Mouse (Mus musculus) layer of hippocampus, adult 2 months (tissue): ENCODE data around the gene Incenp. TPM values are rescaled to one million over a fixed set of nuclear protein-coding genes. Genes with fewer than 3 reads are reported as not detected.

Experiments
- DNase-seq, 2 experiments: peaks; one replicate each; pipeline ENCODE4 v3.0.0; 2022; ENCODE audit warnings: low spot score in 2 of 2
- H3K27ac ChIP-seq: fragments of 200-600 bp; 2 replicates; pipeline ENCODE4 v1.8.1; 2022
- H3K4me3 ChIP-seq: fragments of 200-600 bp; 2 replicates; pipeline ENCODE4 v1.8.1; 2022; ENCODE audit warnings: mild to moderate bottlenecking
- CTCF ChIP-seq: fragments of 200-600 bp; conservative IDR thresholded peaks from 2 replicates; pipeline ENCODE4 v1.8.1; 2022; ENCODE audit warnings: antibody characterized with exemption, mild to moderate bottlenecking, moderate library complexity
- long read RNA-seq, 2 experiments: library from polyadenylated mRNA; stranded (forward); transcript quantifications; one replicate each; pipeline ENCODE4 v2.0.0; 2021; ENCODE audit warnings: borderline mapping rate in 2 of 2
- total RNA-seq, 2 experiments: library from RNA; stranded (reverse); gene quantifications; 2 replicates each; pipeline ENCODE4 v1.2.3; 2021

The Incenp gene
- total RNA-seq: 10 to 100 TPM; 13.9 to 14.0 TPM
- long read RNA-seq, experiment 1, partial matches to known transcripts: 1 of 8 reads
- long read RNA-seq, experiment 1, other reads (novel, unspliced or antisense): 3 of 8 reads
- long read RNA-seq, experiment 2, partial matches to known transcripts: 1 of 8 reads
- long read RNA-seq, experiment 2, other reads (novel, unspliced or antisense): 3 of 8 reads

DNA sequence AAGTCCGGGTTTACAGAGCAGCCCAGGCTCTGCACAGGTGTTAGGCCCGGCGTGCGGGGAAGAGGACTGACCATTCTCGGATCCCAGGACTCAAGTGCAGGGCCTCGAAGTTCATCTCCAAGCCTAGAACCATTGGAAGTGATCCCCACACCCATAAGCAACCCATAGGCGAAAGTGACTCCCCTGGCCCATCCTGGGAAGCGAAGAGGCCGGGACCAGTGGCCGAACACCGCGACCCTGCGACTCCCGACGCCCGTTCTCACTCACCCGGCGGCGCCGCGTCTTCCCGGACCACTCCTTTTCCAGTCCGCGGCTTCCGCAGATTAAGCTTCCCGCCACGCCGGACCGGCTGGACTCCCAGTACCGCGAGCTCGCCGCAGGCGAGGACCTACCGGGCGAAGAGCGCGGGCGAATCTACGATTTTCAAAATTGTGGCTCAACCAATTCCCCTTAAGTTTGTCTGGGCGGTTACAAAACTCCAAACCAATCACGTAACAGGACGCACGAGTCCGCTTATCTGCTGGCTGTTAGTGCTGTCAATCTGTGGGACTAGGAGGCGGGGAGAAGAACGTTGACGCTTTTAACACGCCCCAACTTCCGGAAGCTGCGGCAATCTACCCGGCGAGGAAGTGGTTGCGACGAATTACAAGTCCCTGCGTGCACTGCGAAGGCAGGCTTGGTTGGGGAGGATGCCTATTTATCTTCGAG lies at the start of gene Incenp:
Gene Incenp, minus strand, starts transcription at position 480 of the 708 bp plus-strand sequence.
- TF ChIP-seq CTCF: no peak
- peak within 1 kb of the TSS; percentile 96 for H3K4me3 ChIP-seq
- peak within 1 kb of the TSS; percentile 90 for H3K27ac ChIP-seq
- peak; percentile 93 to 97 for DNase-seq

DNA sequence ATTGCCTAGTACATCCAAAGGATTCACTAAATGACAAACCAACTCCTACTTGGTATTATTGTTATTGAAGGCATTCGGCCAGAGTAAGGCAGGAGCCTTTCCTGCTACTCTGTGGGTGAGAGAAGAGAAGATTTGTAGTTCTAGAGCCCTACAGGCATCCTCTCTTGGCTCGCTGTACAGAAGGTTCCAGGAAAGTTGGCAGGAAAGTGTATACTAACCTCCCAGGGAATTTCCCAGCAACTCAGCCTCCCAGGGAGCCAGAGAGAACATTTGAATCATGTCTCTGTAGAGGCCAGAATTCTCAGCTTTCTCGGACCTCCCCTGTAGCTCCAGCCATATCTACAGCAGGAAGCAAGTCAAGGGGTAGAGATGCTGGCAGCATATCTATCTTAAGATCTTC lies 47.6 kb upstream of the Incenp start:
- H3K4me3 ChIP-seq: no peak overlapping the region

DNA sequence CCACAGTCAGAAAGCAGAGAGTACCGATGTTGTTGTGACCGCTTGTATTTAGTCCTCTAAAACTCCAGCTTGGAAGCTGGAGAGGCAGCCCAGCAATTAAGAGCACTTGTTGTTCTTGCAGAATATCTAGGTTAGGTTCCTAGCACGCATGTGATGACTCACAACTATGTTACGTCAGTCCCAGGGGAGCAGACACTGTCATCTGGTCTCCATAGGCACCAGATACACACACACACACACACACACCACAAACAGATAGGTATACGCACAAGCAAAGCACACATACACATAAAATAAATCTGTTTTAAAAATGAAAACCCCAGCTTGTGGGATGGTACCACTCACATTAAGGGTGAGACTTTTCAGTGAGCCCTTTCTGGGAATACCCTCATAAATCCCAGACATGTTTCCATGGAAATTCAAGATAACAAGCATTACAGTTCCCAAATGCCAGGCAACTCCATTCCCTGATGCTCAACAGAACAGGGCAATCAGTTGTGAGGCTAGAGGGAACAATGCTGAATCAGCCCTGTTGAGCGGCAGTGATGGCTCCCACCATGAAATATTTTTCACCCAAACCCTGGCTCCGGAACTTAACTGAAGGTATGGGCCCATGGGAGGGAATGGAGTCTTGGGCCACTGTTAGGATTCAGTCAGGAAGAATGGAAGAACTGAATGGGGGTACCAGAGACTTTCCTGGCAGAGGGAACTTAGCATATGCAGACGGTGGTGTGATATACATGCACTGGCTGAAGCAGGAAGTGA lies 46.6 kb upstream of the Incenp start:
- Histone ChIP-seq H3K27ac (peak overlapping the region; percentile 83), H3K4me3 (no peak overlapping the region)
- no peak for DNase-seq
- TF ChIP-seq CTCF: no peak

More for the DNA sequence above, 47.6 kb upstream of the Incenp start:
- no peak for TF ChIP-seq CTCF
- DNase-seq: peak in 1 of 2 experiments; percentile 8
- peak overlapping the region; percentile 83 for H3K27ac ChIP-seq

DNA sequence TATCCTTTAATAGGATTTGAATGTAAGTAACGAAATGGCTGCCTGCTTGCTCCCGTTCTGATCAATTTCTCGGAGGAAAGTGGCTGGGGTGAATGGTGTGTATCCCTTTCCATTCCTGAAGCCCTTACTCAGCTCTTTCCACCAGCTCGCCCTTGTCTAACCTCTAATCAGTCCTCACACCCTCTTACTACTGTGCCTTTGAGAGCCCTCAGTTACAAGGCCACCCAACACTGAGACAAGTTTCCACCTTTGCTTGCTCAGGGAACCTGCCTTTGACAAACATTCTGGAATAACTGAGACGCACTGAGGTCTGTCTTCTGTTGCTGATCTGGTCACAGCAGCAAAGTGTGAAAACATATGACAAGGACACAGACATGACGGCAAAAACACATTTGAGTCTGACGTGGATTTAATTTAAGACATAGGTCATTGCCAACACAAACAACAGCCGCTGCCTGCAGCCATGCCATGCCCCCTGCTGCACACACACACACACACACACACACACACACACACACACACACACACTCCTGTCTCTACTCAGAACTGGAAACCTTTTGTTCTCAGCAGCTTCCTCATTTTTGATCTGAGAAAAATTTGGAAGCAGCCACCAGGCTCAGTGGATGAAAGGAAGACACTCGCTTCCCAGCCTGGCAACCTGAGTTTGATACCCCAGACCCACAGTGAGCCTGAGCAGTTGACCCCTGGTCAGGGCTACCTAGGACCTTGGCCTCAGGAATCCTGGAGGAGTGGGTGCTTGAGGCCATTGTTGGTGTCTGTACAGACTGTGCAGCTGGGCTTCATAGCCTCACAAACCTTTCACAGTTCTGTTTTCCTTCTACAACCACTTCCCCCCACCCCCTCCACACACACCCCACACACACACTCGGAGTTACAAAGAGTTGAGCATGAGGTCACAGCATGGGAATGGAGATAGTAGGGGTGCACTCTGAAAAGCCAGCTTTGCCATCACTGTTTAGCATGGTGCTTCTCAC lies 43.5 kb upstream of the Incenp start:
- Histone ChIP-seq H3K27ac (peak overlapping the region; percentile 67), H3K4me3 (no peak overlapping the region)
- no peak for DNase-seq
- TF ChIP-seq CTCF: no peak

DNA sequence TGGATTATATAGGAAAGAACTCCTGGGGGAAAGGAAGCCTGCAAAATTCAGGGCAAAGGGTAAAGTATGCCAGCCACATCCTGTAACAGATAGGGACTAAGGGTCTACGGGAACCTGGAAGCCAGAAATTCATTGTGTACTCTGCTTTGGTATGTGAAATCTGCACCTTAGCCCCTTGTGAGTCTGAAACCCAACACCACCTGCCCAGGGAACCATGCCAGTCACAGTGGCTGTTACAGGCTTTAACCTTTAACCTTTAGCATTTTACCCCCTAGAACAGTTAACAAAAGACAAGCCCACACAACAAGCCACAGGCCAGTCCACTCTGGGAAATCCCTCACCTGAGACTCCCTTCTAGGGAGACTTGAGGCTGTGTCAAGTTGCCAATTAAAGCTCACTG lies 42.5 kb upstream of the Incenp start:
- peak overlapping the region; percentile 67 for H3K27ac ChIP-seq
- no peak overlapping the region for H3K4me3 ChIP-seq
- no peak for TF ChIP-seq CTCF
- no peak for DNase-seq

DNA sequence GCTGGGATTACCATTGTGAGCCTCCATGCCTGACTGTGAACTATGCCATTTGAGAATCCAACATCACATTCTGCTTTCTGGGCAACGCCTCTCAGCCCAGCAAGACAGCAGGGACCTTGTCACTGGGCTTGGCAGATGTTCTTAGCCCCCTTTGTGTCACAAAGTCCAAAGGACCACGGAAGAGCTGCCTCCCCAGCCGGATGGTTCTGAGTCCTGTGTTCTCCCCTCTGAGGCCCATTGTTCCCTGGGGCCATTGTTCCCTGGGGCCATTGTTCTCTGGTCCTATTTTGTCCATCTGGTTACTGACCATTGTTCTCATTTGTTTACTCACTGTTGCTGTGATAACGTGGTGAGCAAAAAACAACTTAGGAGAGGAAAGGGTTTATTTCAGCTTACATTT lies 41.6 kb upstream of the Incenp start:
- no peak overlapping the region for H3K4me3 ChIP-seq
- no peak for TF ChIP-seq CTCF
- peak overlapping the region; percentile 68 for H3K27ac ChIP-seq
- DNase-seq: peak in 1 of 2 experiments; percentile 33

DNA sequence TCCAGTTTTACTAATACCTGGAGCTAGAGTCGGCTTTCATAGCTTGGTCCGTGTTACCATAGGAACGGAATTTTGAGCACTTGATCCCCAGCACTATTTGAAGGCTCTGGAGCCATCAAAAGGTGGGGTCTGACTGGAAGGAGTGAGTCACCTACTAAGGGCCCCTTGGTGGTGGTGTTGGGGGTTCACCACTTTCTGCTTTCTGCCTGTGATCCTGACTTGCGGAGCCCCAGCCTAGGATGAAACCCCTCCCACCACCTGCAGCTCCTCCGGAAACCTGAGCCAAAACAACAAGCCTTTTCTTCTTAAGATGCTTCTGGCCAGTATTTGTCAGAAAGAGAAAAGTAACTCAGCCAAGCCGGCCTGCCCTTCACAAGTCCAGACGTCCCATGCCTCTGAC lies 40.5 kb upstream of the Incenp start:
- Histone ChIP-seq H3K4me3 (no peak overlapping the region), H3K27ac (peak overlapping the region; percentile 68; the same call in 1 of the 2 replicates)
- TF ChIP-seq CTCF: no peak
- DNase-seq: no peak

DNA sequence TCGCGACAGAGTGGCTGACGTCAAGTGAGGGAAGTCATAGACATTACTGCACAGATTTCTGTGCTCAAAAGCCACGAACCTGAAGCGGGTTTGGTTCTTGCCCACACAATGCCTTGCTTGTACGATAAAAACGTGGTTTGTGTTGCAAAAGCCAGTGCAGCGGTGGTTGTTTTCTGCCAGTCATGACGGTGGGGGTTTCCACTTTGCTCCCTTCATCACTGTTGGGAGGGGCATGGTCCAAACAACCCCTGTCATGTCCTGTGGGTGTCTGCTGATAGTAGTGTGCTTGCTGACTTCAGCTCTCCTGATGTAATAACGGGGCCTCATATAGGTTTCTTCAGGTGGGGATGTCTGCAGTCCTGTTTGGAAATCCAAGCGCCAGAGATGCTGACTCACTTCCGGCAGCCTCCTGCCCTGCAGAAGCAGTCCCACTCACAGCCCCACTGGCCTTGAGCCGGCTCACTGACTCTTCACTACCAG lies 39.5 kb upstream of the Incenp start:
- DNase-seq: no peak
- H3K27ac ChIP-seq: peak overlapping the region; percentile 68
- TF ChIP-seq CTCF: no peak

DNA sequence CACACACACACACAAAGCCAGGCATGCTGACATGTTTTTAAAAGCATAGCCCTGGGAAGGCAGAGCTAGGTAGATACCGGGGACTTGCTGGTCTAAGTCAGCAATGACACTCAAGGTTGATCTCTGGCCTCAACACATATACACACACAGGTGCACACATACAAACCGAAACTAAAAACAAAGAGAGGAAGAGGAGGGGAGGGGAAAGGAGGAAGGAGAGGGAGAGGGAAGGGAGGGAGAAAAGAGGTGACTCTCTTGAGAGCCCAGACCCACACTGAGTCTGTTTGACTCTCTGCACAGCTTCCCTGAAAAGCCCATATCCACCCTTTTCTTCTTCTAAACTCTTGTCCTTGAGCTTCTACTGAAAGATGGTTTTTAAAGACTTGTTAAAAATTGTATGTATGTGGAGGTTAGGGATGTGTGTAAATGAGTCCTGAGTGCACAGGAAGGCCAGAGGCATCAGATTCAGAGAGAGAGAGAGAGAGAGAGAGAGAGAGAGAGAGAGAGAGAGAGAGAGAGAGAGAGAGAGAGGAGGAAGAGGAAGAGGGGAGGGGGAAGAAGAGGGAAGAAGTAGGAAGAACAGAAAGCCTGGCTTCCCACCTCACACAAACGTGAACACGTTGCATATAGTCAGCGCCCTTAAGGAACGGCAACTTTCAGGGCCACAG lies 38.9 kb upstream of the Incenp start:
- Histone ChIP-seq H3K4me3 (no peak overlapping the region; the same call in 1 of the 2 replicates), H3K27ac (peak overlapping the region; percentile 68)
- DNase-seq: no peak
- no peak for TF ChIP-seq CTCF

More for the DNA sequence above, 39.5 kb upstream of the Incenp start:
- H3K4me3 ChIP-seq: no peak overlapping the region; the same call in 1 of the 2 replicates

DNA sequence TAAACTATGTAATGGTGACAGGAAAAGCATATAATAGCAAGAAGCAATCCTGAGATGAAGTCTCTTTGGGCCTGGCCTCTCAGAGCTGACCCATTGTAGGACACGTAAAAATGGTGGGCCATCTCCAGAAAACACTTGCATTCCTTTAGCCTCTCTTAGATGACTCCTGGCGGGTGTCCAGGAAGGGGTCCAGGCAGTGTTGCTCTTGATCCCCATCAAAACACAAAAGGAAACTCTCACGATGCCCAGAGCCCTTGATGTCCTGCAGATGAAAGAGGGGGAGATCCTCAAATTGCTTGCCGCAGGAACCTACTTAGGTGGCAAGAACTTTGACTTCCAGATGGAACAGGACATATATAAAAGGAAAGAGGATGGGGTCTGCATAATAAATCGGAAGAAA lies 38.1 kb upstream of the Incenp start:
- no peak overlapping the region for H3K4me3 ChIP-seq
- no peak for DNase-seq

DNA sequence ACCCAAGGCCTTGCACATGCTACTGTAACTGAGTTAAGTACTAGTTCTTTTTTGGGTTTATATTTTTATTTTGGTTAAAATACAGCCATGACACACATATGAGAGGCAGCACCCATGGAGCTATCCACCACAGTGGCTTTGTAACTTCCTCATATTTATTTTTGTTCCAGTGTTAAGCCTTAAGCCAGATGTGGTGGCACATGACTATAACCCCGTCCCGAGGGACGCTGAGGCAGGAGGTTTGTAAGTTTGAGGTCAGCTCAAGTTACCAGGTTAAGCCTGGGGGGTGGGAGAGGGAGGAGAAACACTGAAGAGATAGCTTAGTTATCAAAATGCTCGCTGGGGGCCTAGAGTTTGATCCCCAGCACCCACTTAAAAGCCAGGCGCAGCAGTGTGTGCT lies 37.2 kb upstream of the Incenp start:
- Histone ChIP-seq H3K27ac (no peak overlapping the region), H3K4me3 (no peak overlapping the region)
- no peak for DNase-seq
- TF ChIP-seq CTCF: no peak

More for the DNA sequence above, 38.1 kb upstream of the Incenp start:
- TF ChIP-seq CTCF: no peak
- no peak overlapping the region for H3K27ac ChIP-seq
